Mouse (Mus musculus): ENCODE data around the gene Hopx. TPM values are rescaled to one million over a fixed set of nuclear protein-coding genes. Genes with fewer than 3 reads are reported as not detected.
A peak's percentile ranks its signal among the peaks of the same experiment; 100 is the strongest.

Hopx gene
- polyA plus RNA-seq, 1 experiment, result 26.1 TPM

GRCm38 (mm10) chr5:77154812-77155211 is 39.9 kb upstream of the Hopx start:
- Histone ChIP-seq H3K4me3 (ENCODE audit: control insufficient read depth, insufficient read depth, low read length) (no peak overlapping the region), H3K27me3 (ENCODE audit: control insufficient read depth, insufficient read depth, low read length) (no peaks in the 10 kb centered on the region), H3K4me1 (replicated peaks; ENCODE audit: control insufficient read depth, insufficient read depth, low read length) (no peaks in the 10 kb centered on the region), H3K27ac (ENCODE audit: control insufficient read depth, insufficient read depth, low read length) (no peak overlapping the region), H3K36me3 (ENCODE audit: control insufficient read depth, insufficient read depth, low read length) (no peaks in the 10 kb centered on the region)
- DNase-seq, result no peak
- TF ChIP-seq CTCF (IDR thresholded peaks at IDR 0.05; ENCODE audit: borderline replicate concordance, control insufficient read depth, extremely low read depth, insufficient read depth, low read length, poor library complexity) (no peak), POLR2A (IDR thresholded peaks at IDR 0.05; ENCODE audit: control insufficient read depth, extremely low read depth, insufficient read depth, low read length, poor library complexity) (no peak)
- 82% methylated on average over 5 of the region's 5 CpGs for WGBS

- no peak for DNase-seq
- no peak for TF ChIP-seq POLR2A (IDR thresholded peaks at IDR 0.05; ENCODE audit: control insufficient read depth, extremely low read depth, insufficient read depth, low read length, poor library complexity)
- no peak for TF ChIP-seq CTCF (IDR thresholded peaks at IDR 0.05; ENCODE audit: borderline replicate concordance, control insufficient read depth, extremely low read depth, insufficient read depth, low read length, poor library complexity)
- Histone ChIP-seq H3K27me3 (ENCODE audit: control insufficient read depth, insufficient read depth, low read length) (no peaks in the 10 kb centered on the region), H3K4me3 (ENCODE audit: control insufficient read depth, insufficient read depth, low read length) (no peak overlapping the region), H3K4me1 (replicated peaks; ENCODE audit: control insufficient read depth, insufficient read depth, low read length) (no peaks in the 10 kb centered on the region), H3K27ac (ENCODE audit: control insufficient read depth, insufficient read depth, low read length) (no peak overlapping the region), H3K36me3 (ENCODE audit: control insufficient read depth, insufficient read depth, low read length) (no peaks in the 10 kb centered on the region)
- WGBS, result 95% methylated on average over 3 of the region's 3 CpGs
These were observed 36.8 kb upstream of the Hopx start for GRCm38 (mm10) chr5:77151738-77152137.

GRCm38 (mm10) chr5:77151075-77151474 is 36.2 kb upstream of the Hopx start:
- no peak overlapping the region for H3K27ac ChIP-seq (ENCODE audit: control insufficient read depth, insufficient read depth, low read length)
- DNase-seq, result no peak
- 86% methylated on average over 7 of the region's 7 CpGs for WGBS
- no peaks in the 10 kb centered on the region for H3K27me3 ChIP-seq (ENCODE audit: control insufficient read depth, insufficient read depth, low read length)
- H3K36me3 ChIP-seq (ENCODE audit: control insufficient read depth, insufficient read depth, low read length), result no peaks in the 10 kb centered on the region
- no peak overlapping the region for H3K4me3 ChIP-seq (ENCODE audit: control insufficient read depth, insufficient read depth, low read length)
- H3K4me1 ChIP-seq (replicated peaks; ENCODE audit: control insufficient read depth, insufficient read depth, low read length), result no peaks in the 10 kb centered on the region
- TF ChIP-seq CTCF (IDR thresholded peaks at IDR 0.05; ENCODE audit: borderline replicate concordance, control insufficient read depth, extremely low read depth, insufficient read depth, low read length, poor library complexity), result no peak
- no peak for TF ChIP-seq POLR2A (IDR thresholded peaks at IDR 0.05; ENCODE audit: control insufficient read depth, extremely low read depth, insufficient read depth, low read length, poor library complexity)

GRCm38 (mm10) chr5:77148021-77148621 is 33.2 kb upstream of the Hopx start:
- peak overlapping the region; percentile 38; the same call in 1 of the 2 replicates for H3K27ac ChIP-seq (ENCODE audit: control insufficient read depth, insufficient read depth, low read length)
- H3K4me3 ChIP-seq (ENCODE audit: control insufficient read depth, insufficient read depth, low read length), result no peak overlapping the region
- H3K4me1 ChIP-seq (replicated peaks; ENCODE audit: control insufficient read depth, insufficient read depth, low read length), result peaks cover 7% of the 10 kb centered on the region
- no peaks in the 10 kb centered on the region for H3K36me3 ChIP-seq (ENCODE audit: control insufficient read depth, insufficient read depth, low read length)
- 27% methylated on average over 6 of the region's 6 CpGs for WGBS
- no peak for DNase-seq
- no peaks in the 10 kb centered on the region for H3K27me3 ChIP-seq (ENCODE audit: control insufficient read depth, insufficient read depth, low read length)
- TF ChIP-seq CTCF (IDR thresholded peaks at IDR 0.05; ENCODE audit: borderline replicate concordance, control insufficient read depth, extremely low read depth, insufficient read depth, low read length, poor library complexity), result no peak
- TF ChIP-seq POLR2A (IDR thresholded peaks at IDR 0.05; ENCODE audit: control insufficient read depth, extremely low read depth, insufficient read depth, low read length, poor library complexity), result no peak

- no peak for TF ChIP-seq CTCF (IDR thresholded peaks at IDR 0.05; ENCODE audit: borderline replicate concordance, control insufficient read depth, extremely low read depth, insufficient read depth, low read length, poor library complexity)
- no peak for TF ChIP-seq POLR2A (IDR thresholded peaks at IDR 0.05; ENCODE audit: control insufficient read depth, extremely low read depth, insufficient read depth, low read length, poor library complexity)
- H3K27ac ChIP-seq (ENCODE audit: control insufficient read depth, insufficient read depth, low read length), result no peak overlapping the region
- H3K27me3 ChIP-seq (ENCODE audit: control insufficient read depth, insufficient read depth, low read length), result no peaks in the 10 kb centered on the region
- H3K4me3 ChIP-seq (ENCODE audit: control insufficient read depth, insufficient read depth, low read length), result no peak overlapping the region
- no peaks in the 10 kb centered on the region for H3K36me3 ChIP-seq (ENCODE audit: control insufficient read depth, insufficient read depth, low read length)
- WGBS, result 54% methylated on average over 4 of the region's 4 CpGs
- no peak for DNase-seq
- H3K4me1 ChIP-seq (replicated peaks; ENCODE audit: control insufficient read depth, insufficient read depth, low read length), result peaks cover 7% of the 10 kb centered on the region
These were observed 31.7 kb upstream of the Hopx start for GRCm38 (mm10) chr5:77146459-77147170.

- H3K27ac ChIP-seq (ENCODE audit: control insufficient read depth, insufficient read depth, low read length), result no peak overlapping the region
- no peak overlapping the region for H3K4me3 ChIP-seq (ENCODE audit: control insufficient read depth, insufficient read depth, low read length)
- no peaks in the 10 kb centered on the region for H3K36me3 ChIP-seq (ENCODE audit: control insufficient read depth, insufficient read depth, low read length)
- TF ChIP-seq CTCF (IDR thresholded peaks at IDR 0.05; ENCODE audit: borderline replicate concordance, control insufficient read depth, extremely low read depth, insufficient read depth, low read length, poor library complexity), result no peak
- WGBS, result 14% methylated on average over 5 of the region's 5 CpGs
- DNase-seq, result no peak
- H3K4me1 ChIP-seq (replicated peaks; ENCODE audit: control insufficient read depth, insufficient read depth, low read length), result peaks cover 9% of the 10 kb centered on the region
- H3K27me3 ChIP-seq (ENCODE audit: control insufficient read depth, insufficient read depth, low read length), result no peaks in the 10 kb centered on the region
These were observed 29.7 kb upstream of the Hopx start for GRCm38 (mm10) chr5:77144647-77145046.
